Mouse (Mus musculus): ENCODE measurements around the gene Ablim2. TPM values are rescaled to one million over a fixed set of nuclear protein-coding genes. Genes with fewer than 3 reads are reported as not detected.
A peak's percentile ranks its signal among the peaks of the same experiment; 100 is the strongest.

Ablim2 gene
- polyA plus RNA-seq (2015; fragmentation: Nextera tagmentation; extraction: Ambion mirVana) = 0.77 and 1.5 TPM in 2 replicates

GRCm38 (mm10) chr5:35757639-35758001, at the start of gene Ablim2:
Gene Ablim2 (plus strand): TSS chr5:35757880.
- H3K9me3 ChIP-seq (ENCODE audit: control insufficient read depth, low read length) = no peaks in the 10 kb centered on the region
- peak within 1 kb of the TSS; percentile 64 for H3K4me3 ChIP-seq (ENCODE audit: low read length)
- H3K9ac ChIP-seq (ENCODE audit: low read length) = peak within 1 kb of the TSS; percentile 56
- H3K27ac ChIP-seq (ENCODE audit: low read length) = no peak within 1 kb of the TSS
- peaks cover 6% of the 10 kb centered on the region; the same call in 1 of the 2 replicates for H3K4me1 ChIP-seq (replicated peaks; ENCODE audit: control insufficient read depth, insufficient read depth, low read length)
- under 1% methylated on average over 35 of the region's 35 CpGs for WGBS
- no peaks in the 10 kb centered on the region for H3K36me3 ChIP-seq (ENCODE audit: control insufficient read depth, insufficient read depth, low read length)
- H3K4me2 ChIP-seq (ENCODE audit: low read depth, low read length) = peak within 1 kb of the TSS; percentile 100
- H3K27me3 ChIP-seq (ENCODE audit: control insufficient read depth, insufficient read depth, low read depth, low read length) = peaks cover 33% of the 10 kb centered on the region
- ATAC-seq (ENCODE audit: low read depth) = peak; percentile 97

- no peak for ATAC-seq (ENCODE audit: low read depth)
- Histone ChIP-seq H3K9me3 (ENCODE audit: control insufficient read depth, low read length) (no peaks in the 10 kb centered on the region), H3K4me3 (ENCODE audit: low read length) (no peak overlapping the region), H3K27ac (ENCODE audit: low read length) (no peak overlapping the region), H3K4me2 (ENCODE audit: low read depth, low read length) (no peak overlapping the region), H3K27me3 (ENCODE audit: control insufficient read depth, insufficient read depth, low read depth, low read length) (no peaks in the 10 kb centered on the region), H3K9ac (ENCODE audit: low read length) (no peak overlapping the region), H3K4me1 (replicated peaks; ENCODE audit: control insufficient read depth, insufficient read depth, low read length) (no peaks in the 10 kb centered on the region), H3K36me3 (ENCODE audit: control insufficient read depth, insufficient read depth, low read length) (no peaks in the 10 kb centered on the region)
- WGBS = 59% methylated on average over 3 of the region's 3 CpGs
Observed at GRCm38 (mm10) chr5:35710481-35710880, 47.2 kb upstream of the Ablim2 start.

- Histone ChIP-seq H3K4me3 (ENCODE audit: low read length) (no peak overlapping the region), H3K36me3 (ENCODE audit: control insufficient read depth, insufficient read depth, low read length) (no peaks in the 10 kb centered on the region), H3K27me3 (ENCODE audit: control insufficient read depth, insufficient read depth, low read depth, low read length) (no peaks in the 10 kb centered on the region), H3K27ac (ENCODE audit: low read length) (no peak overlapping the region), H3K9ac (ENCODE audit: low read length) (no peak overlapping the region), H3K4me2 (ENCODE audit: low read depth, low read length) (no peak overlapping the region), H3K4me1 (replicated peaks; ENCODE audit: control insufficient read depth, insufficient read depth, low read length) (no peaks in the 10 kb centered on the region), H3K9me3 (ENCODE audit: control insufficient read depth, low read length) (no peaks in the 10 kb centered on the region)
- no peak for ATAC-seq (ENCODE audit: low read depth)
- WGBS = 73% methylated on average over 3 of the region's 3 CpGs
Observed at GRCm38 (mm10) chr5:35710931-35711330, 46.7 kb upstream of the Ablim2 start.

GRCm38 (mm10) chr5:35712517-35712916, 45.2 kb upstream of the Ablim2 start:
- Histone ChIP-seq H3K4me1 (replicated peaks; ENCODE audit: control insufficient read depth, insufficient read depth, low read length) (no peaks in the 10 kb centered on the region), H3K9ac (ENCODE audit: low read length) (no peak overlapping the region), H3K27me3 (ENCODE audit: control insufficient read depth, insufficient read depth, low read depth, low read length) (no peaks in the 10 kb centered on the region), H3K4me3 (ENCODE audit: low read length) (no peak overlapping the region), H3K9me3 (ENCODE audit: control insufficient read depth, low read length) (no peaks in the 10 kb centered on the region), H3K27ac (ENCODE audit: low read length) (no peak overlapping the region), H3K4me2 (ENCODE audit: low read depth, low read length) (no peak overlapping the region), H3K36me3 (ENCODE audit: control insufficient read depth, insufficient read depth, low read length) (no peaks in the 10 kb centered on the region; the same call in 1 of the 2 replicates)
- WGBS = 31% methylated on average over 5 of the region's 5 CpGs
- ATAC-seq (ENCODE audit: low read depth) = no peak

GRCm38 (mm10) chr5:35713649-35714354, 43.9 kb upstream of the Ablim2 start:
- H3K9ac ChIP-seq (ENCODE audit: low read length) = no peak overlapping the region
- no peak overlapping the region for H3K4me3 ChIP-seq (ENCODE audit: low read length)
- H3K36me3 ChIP-seq (ENCODE audit: control insufficient read depth, insufficient read depth, low read length) = no peaks in the 10 kb centered on the region; the same call in 1 of the 2 replicates
- H3K4me2 ChIP-seq (ENCODE audit: low read depth, low read length) = no peak overlapping the region
- peak; percentile 79 for ATAC-seq (ENCODE audit: low read depth)
- H3K9me3 ChIP-seq (ENCODE audit: control insufficient read depth, low read length) = no peaks in the 10 kb centered on the region
- H3K27me3 ChIP-seq (ENCODE audit: control insufficient read depth, insufficient read depth, low read depth, low read length) = no peaks in the 10 kb centered on the region
- WGBS = 43% methylated on average over 13 of the region's 13 CpGs
- H3K27ac ChIP-seq (ENCODE audit: low read length) = no peak overlapping the region
- no peaks in the 10 kb centered on the region; the same call in 1 of the 2 replicates for H3K4me1 ChIP-seq (replicated peaks; ENCODE audit: control insufficient read depth, insufficient read depth, low read length)

GRCm38 (mm10) chr5:35717455-35717854, 40.2 kb upstream of the Ablim2 start:
- Histone ChIP-seq H3K4me3 (ENCODE audit: low read length) (no peak overlapping the region), H3K36me3 (ENCODE audit: control insufficient read depth, insufficient read depth, low read length) (no peaks in the 10 kb centered on the region; the same call in 1 of the 2 replicates), H3K9me3 (ENCODE audit: control insufficient read depth, low read length) (no peaks in the 10 kb centered on the region), H3K27me3 (ENCODE audit: control insufficient read depth, insufficient read depth, low read depth, low read length) (no peaks in the 10 kb centered on the region), H3K4me1 (replicated peaks; ENCODE audit: control insufficient read depth, insufficient read depth, low read length) (peaks cover 4% of the 10 kb centered on the region), H3K27ac (ENCODE audit: low read length) (no peak overlapping the region), H3K9ac (ENCODE audit: low read length) (no peak overlapping the region), H3K4me2 (ENCODE audit: low read depth, low read length) (no peak overlapping the region)
- 77% methylated on average over 5 of the region's 5 CpGs for WGBS
- ATAC-seq (ENCODE audit: low read depth) = no peak

GRCm38 (mm10) chr5:35717946-35718345, 39.7 kb upstream of the Ablim2 start:
- Histone ChIP-seq H3K4me3 (ENCODE audit: low read length) (no peak overlapping the region), H3K27ac (ENCODE audit: low read length) (no peak overlapping the region), H3K4me2 (ENCODE audit: low read depth, low read length) (no peak overlapping the region), H3K9ac (ENCODE audit: low read length) (no peak overlapping the region), H3K9me3 (ENCODE audit: control insufficient read depth, low read length) (no peaks in the 10 kb centered on the region), H3K36me3 (ENCODE audit: control insufficient read depth, insufficient read depth, low read length) (no peaks in the 10 kb centered on the region; the same call in 1 of the 2 replicates), H3K4me1 (replicated peaks; ENCODE audit: control insufficient read depth, insufficient read depth, low read length) (peaks cover 8% of the 10 kb centered on the region), H3K27me3 (ENCODE audit: control insufficient read depth, insufficient read depth, low read depth, low read length) (no peaks in the 10 kb centered on the region)
- WGBS = 38% methylated on average over 4 of the region's 4 CpGs
- peak; percentile 59; the same call in 1 of the 2 replicates for ATAC-seq (ENCODE audit: low read depth)

- no peak for ATAC-seq (ENCODE audit: low read depth)
- no peak overlapping the region for H3K27ac ChIP-seq (ENCODE audit: low read length)
- no peak overlapping the region for H3K4me3 ChIP-seq (ENCODE audit: low read length)
- H3K4me1 ChIP-seq (replicated peaks; ENCODE audit: control insufficient read depth, insufficient read depth, low read length) = peaks cover 8% of the 10 kb centered on the region
- 74% methylated on average over 11 of the region's 11 CpGs for WGBS
- no peaks in the 10 kb centered on the region for H3K27me3 ChIP-seq (ENCODE audit: control insufficient read depth, insufficient read depth, low read depth, low read length)
- H3K9ac ChIP-seq (ENCODE audit: low read length) = no peak overlapping the region
- no peaks in the 10 kb centered on the region for H3K9me3 ChIP-seq (ENCODE audit: control insufficient read depth, low read length)
- H3K4me2 ChIP-seq (ENCODE audit: low read depth, low read length) = no peak overlapping the region
- H3K36me3 ChIP-seq (ENCODE audit: control insufficient read depth, insufficient read depth, low read length) = no peaks in the 10 kb centered on the region; the same call in 1 of the 2 replicates
Observed at GRCm38 (mm10) chr5:35718817-35719216, 38.9 kb upstream of the Ablim2 start.

GRCm38 (mm10) chr5:35719343-35719742, 38.3 kb upstream of the Ablim2 start:
- no peak for ATAC-seq (ENCODE audit: low read depth)
- Histone ChIP-seq H3K4me3 (ENCODE audit: low read length) (no peak overlapping the region), H3K36me3 (ENCODE audit: control insufficient read depth, insufficient read depth, low read length) (no peaks in the 10 kb centered on the region; the same call in 1 of the 2 replicates), H3K9me3 (ENCODE audit: control insufficient read depth, low read length) (no peaks in the 10 kb centered on the region), H3K4me2 (ENCODE audit: low read depth, low read length) (no peak overlapping the region), H3K27ac (ENCODE audit: low read length) (no peak overlapping the region), H3K9ac (ENCODE audit: low read length) (no peak overlapping the region), H3K4me1 (replicated peaks; ENCODE audit: control insufficient read depth, insufficient read depth, low read length) (peaks cover 8% of the 10 kb centered on the region), H3K27me3 (ENCODE audit: control insufficient read depth, insufficient read depth, low read depth, low read length) (no peaks in the 10 kb centered on the region)

All from lung, embryonic 16.5 days (tissue).